Mouse (Mus musculus) stomach, embryonic 16.5 days (tissue): Measurements from ENCODE around the gene Cuedc2. TPM values are rescaled to one million over a fixed set of nuclear protein-coding genes. Genes with fewer than 3 reads are reported as not detected.

ENCODE experiments used
- ATAC-seq: fragments of 200-750 bp; cut with Nextera tagmentation; 2 replicates; pipeline ENCODE4 v1.8.0; 2017; ENCODE audit warnings: moderate number of reproducible peaks, moderate TSS enrichment; ENCODE audit not compliant: insufficient read depth, low FRiP score
- H3K27ac ChIP-seq: fragments of 300-500 bp; sonication (generic); 2 replicates; pipeline ENCODE4 v1.5.1; 2014; ENCODE audit warnings: low read length
- H3K27me3 ChIP-seq: fragments of 300-500 bp; sonication (generic); 2 replicates; pipeline ENCODE4 v1.6.1; 2014; ENCODE audit warnings: low read length, control low read depth, mixed read lengths; ENCODE audit not compliant: control insufficient read depth, insufficient read depth
- H3K36me3 ChIP-seq: fragments of 300-500 bp; sonication (generic); 2 replicates; pipeline ENCODE4 v1.6.1; 2014; ENCODE audit warnings: low read length; ENCODE audit not compliant: control insufficient read depth, insufficient read depth
- H3K4me1 ChIP-seq: fragments of 300-500 bp; sonication (generic); 2 replicates; pipeline ENCODE4 v1.6.1; 2014; ENCODE audit warnings: low read length, control low read depth, mixed read lengths; ENCODE audit not compliant: control insufficient read depth, insufficient read depth
- H3K4me2 ChIP-seq: fragments of 300-500 bp; sonication (generic); 2 replicates; pipeline ENCODE4 v1.6.1; 2014; ENCODE audit warnings: low read depth, low read length, mixed read lengths
- H3K4me3 ChIP-seq: fragments of 300-500 bp; sonication (generic); replicated peaks from 2 replicates; pipeline ENCODE4 v1.5.1; 2014; ENCODE audit warnings: mild to moderate bottlenecking, low read length
- H3K9ac ChIP-seq: fragments of 300-500 bp; sonication (generic); 2 replicates; pipeline ENCODE4 v1.6.1; 2014; ENCODE audit warnings: low read length
- H3K9me3 ChIP-seq: fragments of 300-500 bp; sonication (generic); replicated peaks from 2 replicates; pipeline ENCODE4 v1.6.1; 2016; ENCODE audit warnings: low read length, control low read depth; ENCODE audit not compliant: control insufficient read depth
- WGBS: fragments of 180-500 bp; shearing (Covaris S2); extraction: QIAGEN DNeasy Blood & Tissue Kit; methylation state at CpG from one replicate; pipeline ENCODE4 v1.1.7; 2014; 5-methylcytosine and 5-hydroxymethylcytosine counted together
- polyA plus RNA-seq: library from polyadenylated mRNA; unstranded; fragments of >200 nt; fragmentation: Nextera tagmentation; extraction: Ambion mirVana; gene quantifications from 2 replicates; pipeline ENCODE4 v1.2.1, GENCODE M21; 2015

Gene Cuedc2
- polyA plus RNA-seq, 1 experiment from 2014 or later = 131 TPM

DNA sequence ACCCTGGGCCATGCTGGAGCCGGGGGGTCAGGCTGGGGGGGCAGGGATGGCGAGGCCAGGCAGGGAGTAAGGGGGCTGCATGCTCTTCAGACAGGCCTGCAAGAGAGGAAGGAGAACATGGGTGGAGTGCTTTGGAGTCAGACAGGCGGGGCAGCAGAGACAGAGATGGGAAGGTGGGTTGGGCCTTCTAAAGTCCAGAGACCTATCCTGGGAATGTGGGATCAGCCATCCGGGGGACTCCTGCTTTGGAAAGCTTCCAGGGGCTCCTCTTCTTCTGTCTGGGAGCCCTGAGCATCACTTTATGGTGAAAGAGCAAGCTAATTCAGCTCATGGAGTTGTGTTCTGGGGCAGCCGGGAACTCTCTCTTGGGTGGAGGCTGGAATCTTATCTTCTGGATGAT, 13.6 kb downstream of the Cuedc2 start:
- no peak for ATAC-seq
- H3K4me3 ChIP-seq = no peak overlapping the region
- no peak overlapping the region for H3K9ac ChIP-seq
- no peak overlapping the region for H3K4me2 ChIP-seq
- no peaks in the 10 kb centered on the region for H3K9me3 ChIP-seq
- H3K4me1 ChIP-seq = peaks cover 39% of the 10 kb centered on the region
- 67% methylated on average over 5 of the region's 5 CpGs for WGBS
- no peaks in the 10 kb centered on the region for H3K36me3 ChIP-seq
- no peak overlapping the region for H3K27ac ChIP-seq
- H3K27me3 ChIP-seq = peaks cover 29% of the 10 kb centered on the region

DNA sequence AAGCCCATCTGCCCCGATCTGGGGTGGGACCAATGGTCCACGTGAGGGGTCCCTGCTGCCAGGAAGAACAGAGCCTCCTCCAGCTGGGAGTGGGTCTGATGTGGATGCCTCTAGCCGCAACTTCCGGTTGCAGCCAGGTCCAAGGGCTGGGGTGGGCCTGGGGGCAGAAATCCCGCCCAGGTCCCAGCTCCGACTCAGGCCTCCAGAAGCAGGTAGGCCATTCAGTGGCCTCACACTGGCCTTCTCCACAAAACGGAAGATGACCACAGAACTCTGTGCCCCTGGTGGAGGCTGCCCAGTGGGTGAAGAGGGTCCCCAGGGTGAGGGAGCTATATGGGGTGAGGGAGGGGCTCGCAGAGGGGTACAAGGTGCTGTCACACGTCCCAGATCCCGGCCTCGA, 14.1 kb downstream of the Cuedc2 start:
- peaks cover 35% of the 10 kb centered on the region for H3K27me3 ChIP-seq

DNA sequence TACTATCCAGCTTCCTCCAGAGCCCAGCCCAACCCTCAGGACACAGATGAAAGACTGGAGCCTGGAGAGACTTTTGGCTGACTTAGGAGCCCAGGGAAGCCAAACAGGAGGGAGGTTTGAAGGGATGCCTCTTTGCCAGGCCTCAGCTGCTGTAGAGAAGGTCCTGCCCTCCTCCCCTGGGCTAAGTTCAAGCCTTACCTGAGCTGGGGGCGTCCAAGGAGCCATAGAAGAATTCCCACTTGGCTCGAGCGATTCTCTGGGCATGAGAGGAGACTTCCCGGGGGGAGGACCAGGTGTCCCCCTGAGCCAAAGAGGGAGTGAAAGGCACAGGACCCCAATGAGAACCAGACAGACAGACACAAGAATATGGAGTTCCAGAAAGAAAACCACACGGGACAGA, 14.8 kb downstream of the Cuedc2 start:
- Histone ChIP-seq H3K4me1 (peaks cover 37% of the 10 kb centered on the region), H3K27ac (no peak overlapping the region), H3K9me3 (no peaks in the 10 kb centered on the region), H3K4me3 (no peak overlapping the region), H3K4me2 (no peak overlapping the region), H3K27me3 (peaks cover 39% of the 10 kb centered on the region), H3K9ac (no peak overlapping the region), H3K36me3 (no peaks in the 10 kb centered on the region)
- WGBS = 68% methylated on average over 5 of the region's 5 CpGs
- ATAC-seq = no peak

More for the DNA sequence above, 14.1 kb downstream of the Cuedc2 start:
- Histone ChIP-seq H3K36me3 (no peaks in the 10 kb centered on the region), H3K4me1 (peaks cover 37% of the 10 kb centered on the region), H3K4me2 (no peak overlapping the region), H3K9me3 (no peaks in the 10 kb centered on the region), H3K4me3 (no peak overlapping the region), H3K9ac (no peak overlapping the region), H3K27ac (no peak overlapping the region)
- 63% methylated on average over 11 of the region's 11 CpGs for WGBS
- ATAC-seq = no peak

DNA sequence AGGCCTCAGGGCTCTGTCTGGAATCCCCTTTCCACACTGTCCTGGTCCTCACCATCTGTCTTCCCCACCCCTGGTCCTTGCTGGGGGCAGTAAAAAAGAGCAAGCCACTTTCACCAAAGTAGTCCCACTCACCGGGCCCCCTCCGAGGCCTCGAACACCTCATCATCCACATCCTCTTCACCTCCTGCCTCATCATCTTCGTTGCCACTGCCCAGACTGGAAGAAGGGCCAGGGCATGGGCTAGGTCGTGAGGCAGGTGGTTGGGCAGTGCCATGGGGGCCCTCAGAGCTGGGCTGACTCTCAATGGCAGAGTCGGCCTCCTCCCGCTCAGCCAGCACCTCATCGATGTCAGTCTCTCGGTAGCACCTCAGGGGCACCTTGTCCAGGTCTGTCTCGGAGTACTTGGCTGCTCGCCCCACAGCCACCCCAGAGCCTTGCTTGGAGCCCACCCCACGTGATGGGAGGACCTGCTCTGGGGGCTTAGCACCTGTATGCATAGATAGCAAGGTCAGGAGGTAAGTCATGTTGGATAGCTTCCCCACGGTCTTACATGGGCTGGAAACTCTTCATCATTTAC, 15.4 kb downstream of the Cuedc2 start:
- no peak overlapping the region for H3K4me3 ChIP-seq
- H3K9me3 ChIP-seq = no peaks in the 10 kb centered on the region
- peaks cover 43% of the 10 kb centered on the region for H3K4me1 ChIP-seq
- no peaks in the 10 kb centered on the region for H3K36me3 ChIP-seq
- no peak overlapping the region for H3K27ac ChIP-seq
- 70% methylated on average over 13 of the region's 13 CpGs for WGBS
- H3K9ac ChIP-seq = no peak overlapping the region
- no peak overlapping the region for H3K4me2 ChIP-seq
- ATAC-seq = no peak
- peaks cover 46% of the 10 kb centered on the region for H3K27me3 ChIP-seq

DNA sequence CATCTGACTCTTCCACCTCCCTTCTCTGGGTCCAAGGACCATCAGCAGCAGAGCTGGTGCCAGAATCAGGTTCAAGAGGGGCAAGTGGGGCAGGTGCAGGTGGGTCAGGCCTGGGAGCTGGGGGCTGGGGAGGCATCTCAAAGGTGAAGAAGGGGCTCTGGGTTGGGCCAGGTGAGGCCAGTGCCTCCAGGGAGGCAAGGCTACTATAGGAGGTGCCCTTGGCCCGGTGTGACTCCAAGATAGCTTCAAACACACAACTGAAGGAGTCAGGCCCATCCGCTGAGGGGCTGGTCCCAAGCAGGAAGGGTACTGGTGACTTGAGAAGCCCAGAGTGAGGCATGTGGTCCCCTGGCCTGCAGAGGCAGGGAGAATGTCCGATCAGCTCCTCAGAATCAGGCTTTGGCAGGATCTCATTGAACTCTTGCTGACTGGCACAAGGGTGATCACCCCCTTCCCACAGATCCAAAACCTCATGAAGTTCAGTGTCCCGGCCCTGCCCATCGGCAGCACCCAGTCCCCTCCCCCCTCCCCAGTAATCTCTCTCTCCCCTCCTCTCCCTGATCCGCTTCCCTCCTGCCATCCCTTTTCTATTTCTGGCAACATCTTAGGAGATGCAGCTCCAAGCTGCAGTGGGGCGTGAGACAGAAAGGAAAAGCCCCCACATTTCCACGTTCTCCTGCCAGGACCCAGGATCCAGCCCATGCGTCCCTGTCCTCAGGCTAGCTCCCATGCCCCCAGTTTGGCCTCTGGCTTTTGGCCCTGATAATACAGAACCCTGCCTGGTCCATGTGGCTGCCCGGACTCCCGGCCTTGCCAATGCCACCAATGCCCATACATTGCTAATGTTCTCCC, 16.1 kb downstream of the Cuedc2 start:
- Histone ChIP-seq H3K9ac (0 out of 2 replicates have a peak overlapping the region, but pooled peaks have one; percentile 2), H3K4me1 (peaks cover 39% of the 10 kb centered on the region), H3K4me3 (no peak overlapping the region), H3K4me2 (no peak overlapping the region), H3K27me3 (peaks cover 51% of the 10 kb centered on the region), H3K27ac (peak overlapping the region; percentile 41; the same call in 1 of the 2 replicates), H3K36me3 (no peaks in the 10 kb centered on the region), H3K9me3 (no peaks in the 10 kb centered on the region)
- ATAC-seq = no peak
- WGBS = 56% methylated on average over 11 of the region's 11 CpGs

DNA sequence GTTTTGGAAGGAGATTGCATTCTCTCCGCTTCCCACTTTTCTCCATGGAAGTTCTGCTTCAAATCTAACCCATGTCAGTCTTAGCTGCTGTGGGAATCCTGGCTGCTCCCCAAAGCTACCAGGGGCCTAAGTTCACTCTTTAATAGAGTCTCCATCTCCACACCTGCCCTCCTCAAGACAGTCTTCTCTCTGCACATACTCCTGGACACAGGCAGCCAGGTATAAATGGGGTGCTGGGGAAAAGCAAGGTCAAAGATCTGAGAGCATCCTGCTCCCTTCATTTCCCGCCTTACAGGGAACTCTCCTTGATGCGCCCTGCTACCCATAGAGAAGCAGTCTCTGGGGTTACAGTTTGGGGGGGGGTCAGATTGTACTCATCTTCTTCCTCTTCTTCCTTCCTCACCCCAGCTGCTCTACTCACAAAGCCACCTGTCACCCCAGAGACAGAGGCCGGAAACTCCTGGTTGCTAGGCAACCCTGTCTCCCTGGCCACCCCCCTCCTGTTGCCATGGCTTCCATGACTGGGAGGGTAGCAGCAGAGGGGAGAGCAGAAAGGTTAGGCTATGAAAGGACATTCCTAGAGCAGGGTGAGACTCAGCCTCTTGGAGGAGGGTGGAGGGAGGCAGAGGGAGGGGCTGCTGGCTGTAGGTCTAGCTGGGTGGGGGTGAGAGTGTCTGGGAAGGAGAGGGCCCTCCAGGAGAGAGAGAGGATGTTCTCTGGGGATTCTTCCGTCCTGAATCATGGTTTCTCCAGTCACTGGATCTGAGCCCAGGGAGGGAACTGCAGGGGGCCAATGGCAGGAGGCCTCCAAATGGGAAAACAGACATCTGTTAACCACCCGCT, 17.2 kb downstream of the Cuedc2 start:
- Histone ChIP-seq H3K9ac (no peak overlapping the region), H3K27ac (no peak overlapping the region; the same call in 1 of the 2 replicates), H3K4me1 (peaks cover 34% of the 10 kb centered on the region), H3K27me3 (peaks cover 54% of the 10 kb centered on the region), H3K36me3 (no peaks in the 10 kb centered on the region), H3K4me2 (no peak overlapping the region), H3K9me3 (no peaks in the 10 kb centered on the region), H3K4me3 (no peak overlapping the region)
- WGBS = 32% methylated on average over 6 of the region's 6 CpGs
- peak; percentile 32; the same call in 1 of the 2 replicates for ATAC-seq

DNA sequence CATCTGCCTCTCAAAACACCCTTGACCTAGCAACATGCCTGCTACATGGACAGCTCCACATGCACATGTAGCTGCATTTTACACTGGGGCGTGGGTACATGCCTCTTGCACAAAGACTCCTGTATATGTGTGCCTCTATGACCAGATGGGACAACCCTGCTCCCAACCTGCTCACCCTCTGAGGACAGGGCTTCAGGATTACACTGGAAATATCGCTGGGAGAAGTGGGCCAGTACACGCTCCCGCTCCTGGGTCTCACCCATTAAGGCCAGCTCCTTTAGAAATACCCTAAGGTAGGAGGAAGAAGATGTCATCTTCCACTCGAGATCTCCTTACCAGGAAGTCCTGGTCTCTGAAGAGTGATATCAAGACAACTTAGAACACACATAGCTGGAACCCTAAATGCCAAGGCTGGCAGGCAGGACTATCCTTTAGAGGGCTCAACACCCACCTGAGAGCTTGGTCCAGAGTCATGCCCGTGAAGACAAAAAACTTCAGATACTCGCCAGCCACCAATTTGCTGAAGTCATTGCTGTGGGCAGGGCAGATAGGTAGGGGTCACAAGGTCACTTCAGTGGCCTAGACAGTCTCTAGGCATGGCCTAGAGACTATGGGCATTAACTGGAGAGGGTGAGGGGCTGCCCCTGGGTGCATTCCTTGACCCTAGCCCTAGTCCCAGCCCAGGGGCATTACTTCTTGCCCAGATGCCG, 18.3 kb downstream of the Cuedc2 start:
- Histone ChIP-seq H3K27me3 (peaks cover 52% of the 10 kb centered on the region), H3K4me3 (no peak overlapping the region), H3K4me2 (no peak overlapping the region), H3K36me3 (no peaks in the 10 kb centered on the region), H3K9me3 (no peaks in the 10 kb centered on the region), H3K27ac (no peak overlapping the region), H3K9ac (no peak overlapping the region), H3K4me1 (peaks cover 45% of the 10 kb centered on the region)
- 82% methylated on average over 8 of the region's 8 CpGs for WGBS
- no peak for ATAC-seq

DNA sequence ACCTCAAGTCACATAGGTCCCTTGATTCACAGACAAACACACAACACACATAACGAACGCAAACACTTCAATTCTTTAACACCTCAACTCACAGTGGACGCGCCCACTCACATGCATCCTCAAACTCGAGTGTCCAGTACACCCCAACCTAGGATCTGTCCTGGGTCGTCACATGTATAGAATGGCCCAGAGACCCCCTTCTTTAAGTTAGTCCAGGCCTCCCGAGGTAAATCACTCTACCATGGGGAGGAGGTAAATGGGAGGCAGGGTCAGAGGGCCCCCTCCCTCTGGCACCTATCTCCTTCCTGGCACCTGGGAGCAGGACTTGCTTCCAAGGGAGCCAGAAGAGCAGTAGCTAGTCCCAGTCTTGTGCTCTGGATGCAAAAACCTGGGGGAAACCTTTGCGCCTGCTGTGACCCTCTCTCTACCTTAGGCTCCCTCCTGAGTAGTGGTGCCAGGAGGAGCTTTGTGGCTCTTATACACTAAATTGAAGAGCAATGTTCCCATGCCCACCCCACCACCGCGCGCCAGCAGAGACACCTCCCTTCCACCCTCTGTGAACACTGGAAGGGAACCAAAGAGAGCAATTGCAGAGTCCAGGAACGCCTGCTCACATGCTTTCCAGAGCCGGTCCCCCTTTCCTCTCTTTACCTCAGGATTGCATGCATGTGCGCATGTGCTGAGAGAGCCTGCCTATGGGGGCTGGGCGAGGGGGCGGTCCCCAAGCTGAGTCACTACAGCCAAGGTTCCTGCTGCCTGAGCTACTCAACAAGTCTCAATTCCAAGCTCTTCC, 19.7 kb downstream of the Cuedc2 start:
- peak overlapping the region; percentile 89 for H3K27ac ChIP-seq
- peak overlapping the region; percentile 61 for H3K4me2 ChIP-seq
- H3K9ac ChIP-seq = peak overlapping the region; percentile 51; the same call in 1 of the 2 replicates
- H3K36me3 ChIP-seq = no peaks in the 10 kb centered on the region
- no peaks in the 10 kb centered on the region for H3K9me3 ChIP-seq
- 13% methylated on average over 16 of the region's 16 CpGs for WGBS
- peak; percentile 19; the same call in 1 of the 2 replicates for ATAC-seq
- H3K4me1 ChIP-seq = peaks cover 55% of the 10 kb centered on the region
- H3K4me3 ChIP-seq = peak overlapping the region; percentile 52
- H3K27me3 ChIP-seq = peaks cover 44% of the 10 kb centered on the region
